Mouse (Mus musculus) midbrain, embryonic 16.5 days (tissue): Measurements from ENCODE around the gene Capg. TPM values are rescaled to one million over a fixed set of nuclear protein-coding genes. Genes with fewer than 3 reads are reported as not detected.

Experiments used
- ATAC-seq: fragments of 200-750 bp; cut with Nextera tagmentation; 2 replicates; pipeline ENCODE4 v1.8.0; 2017; ENCODE audit warnings: moderate TSS enrichment
- H3K27ac ChIP-seq: fragments of 300-500 bp; sonication (generic); 2 replicates; pipeline ENCODE4 v1.5.1; 2014; ENCODE audit warnings: mild to moderate bottlenecking, low read length, mixed read lengths
- H3K27me3 ChIP-seq: fragments of 300-500 bp; sonication (generic); 2 replicates; pipeline ENCODE4 v1.6.1; 2014; ENCODE audit warnings: low read depth, low read length, mixed read lengths; ENCODE audit not compliant: control insufficient read depth, insufficient read depth
- H3K36me3 ChIP-seq: fragments of 300-500 bp; sonication (generic); 2 replicates; pipeline ENCODE4 v1.6.1; 2014; ENCODE audit warnings: mild to moderate bottlenecking, low read length, moderate library complexity, mixed read lengths; ENCODE audit not compliant: control insufficient read depth, insufficient read depth
- H3K4me1 ChIP-seq: fragments of 300-500 bp; sonication (generic); 2 replicates; pipeline ENCODE4 v1.6.1; 2014; ENCODE audit warnings: mild to moderate bottlenecking, low read length, mixed read lengths; ENCODE audit not compliant: control insufficient read depth, insufficient read depth
- H3K4me2 ChIP-seq: fragments of 300-500 bp; sonication (generic); 2 replicates; pipeline ENCODE4 v1.6.1; 2014; ENCODE audit warnings: mild to moderate bottlenecking, low read length, mixed read lengths
- H3K4me3 ChIP-seq: fragments of 300-500 bp; sonication (generic); 2 replicates; pipeline ENCODE4 v1.5.1; 2014; ENCODE audit warnings: low read depth, mild to moderate bottlenecking, low read length, moderate library complexity, mixed read lengths
- H3K9ac ChIP-seq: fragments of 300-500 bp; sonication (generic); 2 replicates; pipeline ENCODE4 v1.6.1; 2014; ENCODE audit warnings: low read depth, low read length, mixed read lengths
- H3K9me3 ChIP-seq: fragments of 300-500 bp; sonication (generic); replicated peaks from 2 replicates; pipeline ENCODE4 v1.6.1; 2014; ENCODE audit warnings: mild to moderate bottlenecking, low read length, mixed read lengths; ENCODE audit not compliant: control insufficient read depth, poor library complexity, severe bottlenecking
- WGBS: fragments of 180-500 bp; shearing (Covaris S2); extraction: QIAGEN DNeasy Blood & Tissue Kit; methylation state at CpG from one replicate; pipeline ENCODE4 v1.1.7; 2014; 5-methylcytosine and 5-hydroxymethylcytosine counted together
- polyA plus RNA-seq: library from polyadenylated mRNA; unstranded; fragments of >200 nt; fragmentation: Nextera tagmentation; extraction: Ambion mirVana; gene quantifications from 2 replicates; pipeline ENCODE4 v1.2.1, GENCODE M21; 2015

The Capg gene
- polyA plus RNA-seq, 1 experiment from 2014 or later = 6.8 TPM

- ATAC-seq = no peak
- H3K4me1 ChIP-seq = peaks cover 11% of the 10 kb centered on the region
- no peak overlapping the region for H3K9ac ChIP-seq
- H3K36me3 ChIP-seq = no peaks in the 10 kb centered on the region
- H3K4me3 ChIP-seq = no peak overlapping the region
- no peak overlapping the region for H3K27ac ChIP-seq
- no peaks in the 10 kb centered on the region for H3K27me3 ChIP-seq
- H3K4me2 ChIP-seq = no peak overlapping the region
- WGBS = 72% methylated on average over 6 of the region's 6 CpGs
- no peaks in the 10 kb centered on the region for H3K9me3 ChIP-seq
These were observed 49.0 kb downstream of the Capg start for GRCm38 (mm10) chr6:72593011-72593803.

GRCm38 (mm10) chr6:72593914-72594313 is 49.7 kb downstream of the Capg start:
- WGBS = 71% methylated on average over 5 of the region's 5 CpGs
- no peak overlapping the region for H3K4me3 ChIP-seq

GRCm38 (mm10) chr6:72597083-72597874 is 53.1 kb downstream of the Capg start:
- Histone ChIP-seq H3K36me3 (no peaks in the 10 kb centered on the region), H3K4me1 (peaks cover 11% of the 10 kb centered on the region), H3K4me3 (peak overlapping the region; percentile 72), H3K27ac (no peak overlapping the region; the same call in 1 of the 2 replicates), H3K9me3 (no peaks in the 10 kb centered on the region), H3K9ac (peak overlapping the region; percentile 81), H3K27me3 (no peaks in the 10 kb centered on the region), H3K4me2 (peak overlapping the region; percentile 87)
- WGBS = 43% methylated on average over 13 of the region's 13 CpGs
- 0 out of 2 replicates have a peak, but pooled peaks have one; percentile 1 for ATAC-seq

More at GRCm38 (mm10) chr6:72593914-72594313, 49.7 kb downstream of the Capg start:
- no peak overlapping the region for H3K9ac ChIP-seq
- H3K9me3 ChIP-seq = no peaks in the 10 kb centered on the region
- no peaks in the 10 kb centered on the region for H3K36me3 ChIP-seq
- no peaks in the 10 kb centered on the region for H3K27me3 ChIP-seq
- ATAC-seq = no peak
- H3K4me2 ChIP-seq = no peak overlapping the region
- H3K27ac ChIP-seq = no peak overlapping the region
- peaks cover 11% of the 10 kb centered on the region for H3K4me1 ChIP-seq

- H3K27ac ChIP-seq = peak within 1 kb of the TSS; percentile 47
- under 1% methylated on average over 38 of the region's 38 CpGs for WGBS
- peak; percentile 95 for ATAC-seq
- no peaks in the 10 kb centered on the region for H3K36me3 ChIP-seq
- no peaks in the 10 kb centered on the region for H3K27me3 ChIP-seq
- peak within 1 kb of the TSS; percentile 81 for H3K9ac ChIP-seq
- H3K9me3 ChIP-seq = no peaks in the 10 kb centered on the region
- peak within 1 kb of the TSS; percentile 72 for H3K4me3 ChIP-seq
- H3K4me1 ChIP-seq = peaks cover 11% of the 10 kb centered on the region
- H3K4me2 ChIP-seq = peak within 1 kb of the TSS; percentile 87
These were observed 54.0 kb downstream of the Capg start, which contains the start of the genes Elmod3 and Retsat for GRCm38 (mm10) chr6:72597956-72598753. TSS of gene Elmod3 (minus strand) at chr6:72598413. TSS of gene Retsat (plus strand) at chr6:72598475.

GRCm38 (mm10) chr6:72598791-72599557 is 54.8 kb downstream of the Capg start:
- Histone ChIP-seq H3K4me3 (peak overlapping the region; percentile 72), H3K4me1 (peaks cover 11% of the 10 kb centered on the region), H3K9me3 (no peaks in the 10 kb centered on the region), H3K36me3 (no peaks in the 10 kb centered on the region), H3K4me2 (peak overlapping the region; percentile 87), H3K27me3 (no peaks in the 10 kb centered on the region), H3K27ac (peak overlapping the region; percentile 43), H3K9ac (peak overlapping the region; percentile 81; the same call in 1 of the 2 replicates)
- ATAC-seq = peak; percentile 7; the same call in 1 of the 2 replicates
- 45% methylated on average over 12 of the region's 12 CpGs for WGBS

- H3K4me1 ChIP-seq = peaks cover 11% of the 10 kb centered on the region
- no peak overlapping the region for H3K4me3 ChIP-seq
- H3K9ac ChIP-seq = no peak overlapping the region
- H3K36me3 ChIP-seq = 0 out of 2 replicates have a peak, but pooled peaks cover 2% of the 10 kb centered on the region
- WGBS = 85% methylated on average over 6 of the region's 6 CpGs
- H3K27me3 ChIP-seq = no peaks in the 10 kb centered on the region
- ATAC-seq = no peak
- H3K4me2 ChIP-seq = no peak overlapping the region
- no peak overlapping the region for H3K27ac ChIP-seq
- no peaks in the 10 kb centered on the region for H3K9me3 ChIP-seq
These were observed 56.0 kb downstream of the Capg start for GRCm38 (mm10) chr6:72600216-72600615.

- Histone ChIP-seq H3K4me2 (no peak overlapping the region), H3K9me3 (no peaks in the 10 kb centered on the region), H3K4me1 (peaks cover 11% of the 10 kb centered on the region), H3K9ac (no peak overlapping the region), H3K27me3 (no peaks in the 10 kb centered on the region), H3K36me3 (0 out of 2 replicates have a peak, but pooled peaks cover 2% of the 10 kb centered on the region), H3K4me3 (no peak overlapping the region), H3K27ac (no peak overlapping the region)
- ATAC-seq = no peak
- 89% methylated on average over 12 of the region's 12 CpGs for WGBS
These were observed 56.6 kb downstream of the Capg start for GRCm38 (mm10) chr6:72600771-72601170.

- WGBS = 55% methylated on average over 1 of the region's 1 CpGs
- Histone ChIP-seq H3K27ac (no peak overlapping the region), H3K27me3 (no peaks in the 10 kb centered on the region), H3K4me2 (no peak overlapping the region), H3K9ac (no peak overlapping the region), H3K36me3 (peaks cover 3% of the 10 kb centered on the region; the same call in 1 of the 2 replicates), H3K4me3 (no peak overlapping the region), H3K9me3 (no peaks in the 10 kb centered on the region), H3K4me1 (peaks cover 10% of the 10 kb centered on the region)
- no peak for ATAC-seq
These were observed 57.5 kb downstream of the Capg start for GRCm38 (mm10) chr6:72601732-72602131.
